Mouse (Mus musculus) myocyte (in vitro differentiated cells): ENCODE results near the gene Usp32. TPM values are rescaled to one million over a fixed set of nuclear protein-coding genes. Genes with fewer than 3 reads are reported as not detected.

ENCODE experiments used
- H3K27me3 ChIP-seq: one replicate; pipeline ENCODE4 v1.6.1; 2011; ENCODE audit not compliant: control insufficient read depth, insufficient read depth, insufficient read length
- H3K36me3 ChIP-seq: one replicate; pipeline ENCODE4 v1.6.1; 2011; ENCODE audit not compliant: control insufficient read depth, insufficient read depth
- H3K4me2 ChIP-seq: one replicate; pipeline ENCODE4 v1.6.1; 2011; ENCODE audit warnings: low read depth, control low read depth
- H3K4me3 ChIP-seq: one replicate; pipeline ENCODE4 v1.5.1; 2011; ENCODE audit warnings: mild to moderate bottlenecking, control low read depth, moderate library complexity
- H3K79me2 ChIP-seq: one replicate; pipeline ENCODE4 v1.6.1; 2011; ENCODE audit not compliant: control insufficient read depth, insufficient read depth
- H3ac ChIP-seq: one replicate; pipeline ENCODE4 v1.6.1; 2011; ENCODE audit not compliant: control insufficient read depth, insufficient read length
- CEBPB ChIP-seq: IDR thresholded peaks from 2 replicates; pipeline ENCODE4 v1.6.1; 2011; ENCODE audit warnings: mild to moderate bottlenecking, moderate library complexity; ENCODE audit not compliant: poor library complexity, insufficient read depth, severe bottlenecking
- E2F4 ChIP-seq: IDR thresholded peaks from one replicate; pipeline ENCODE4 v1.6.1; 2011; ENCODE audit warnings: mild to moderate bottlenecking, control low read depth, moderate library complexity; ENCODE audit not compliant: insufficient read depth
- MAX ChIP-seq: IDR thresholded peaks from one replicate; pipeline ENCODE4 v1.6.1; 2011; ENCODE audit warnings: low read depth, mild to moderate bottlenecking, control low read depth
- MYOD1 ChIP-seq, 3 experiments: IDR thresholded peaks; one replicate each; pipeline ENCODE4 v1.6.1; 2011; ENCODE audit warnings: control low read depth in 2 of 3, low read depth in 2 of 3, mild to moderate bottlenecking in 2 of 3, moderate library complexity in 1 of 3; ENCODE audit not compliant: insufficient read length in 2 of 3, control insufficient read depth in 1 of 3
- MYOG ChIP-seq, 3 experiments: IDR thresholded peaks; one replicate each; pipeline ENCODE4 v1.6.1; 2011; ENCODE audit warnings: control low read depth in 2 of 3, low read depth in 2 of 3, mild to moderate bottlenecking in 2 of 3; ENCODE audit not compliant: insufficient read length in 2 of 3, control insufficient read depth in 1 of 3, insufficient read depth in 1 of 3
- POLR2A ChIP-seq: IDR thresholded peaks from one replicate; pipeline ENCODE4 v1.6.1; 2011; ENCODE audit warnings: low read depth, mild to moderate bottlenecking, control low read depth, moderate library complexity; ENCODE audit not compliant: insufficient read length
- POLR2AphosphoS2 ChIP-seq: IDR thresholded peaks from one replicate; pipeline ENCODE4 v1.6.1; 2011; ENCODE audit warnings: low read depth, control low read depth; ENCODE audit not compliant: insufficient read length
- REST ChIP-seq: IDR thresholded peaks from one replicate; pipeline ENCODE4 v1.6.1; 2011; ENCODE audit warnings: mild to moderate bottlenecking, control low read depth, moderate library complexity; ENCODE audit not compliant: insufficient read depth, insufficient read length
- SRF ChIP-seq: IDR thresholded peaks from one replicate; pipeline ENCODE4 v1.6.1; 2011; ENCODE audit warnings: low read depth; ENCODE audit not compliant: control insufficient read depth, insufficient read length
- TCF12 ChIP-seq: IDR thresholded peaks from one replicate; pipeline ENCODE4 v1.6.1; 2011; ENCODE audit warnings: mild to moderate bottlenecking, control low read depth; ENCODE audit not compliant: poor library complexity, insufficient read depth, severe bottlenecking
- TCF3 ChIP-seq: IDR thresholded peaks from one replicate; pipeline ENCODE4 v1.6.1; 2011; ENCODE audit warnings: low read depth, control low read depth; ENCODE audit not compliant: insufficient read length
- USF1 ChIP-seq: IDR thresholded peaks from one replicate; pipeline ENCODE4 v1.6.1; 2011; ENCODE audit warnings: low read depth, mild to moderate bottlenecking, control low read depth, moderate library complexity
- polyA plus RNA-seq: library from polyadenylated mRNA; unstranded; fragments of >200 nt; fragmentation: generic; extraction: Trizol; gene quantifications from one replicate; pipeline ENCODE4 v1.2.1, GENCODE M21; 2012; ENCODE audit warnings: missing spikeins

The Usp32 gene
- polyA plus RNA-seq, 1 experiment, result 4.5 TPM

- H3ac ChIP-seq, result no peak overlapping the region
- H3K27me3 ChIP-seq, result peaks cover 55% of the 10 kb centered on the region
- H3K79me2 ChIP-seq, result no peaks in the 10 kb centered on the region
- no peak overlapping the region for H3K4me3 ChIP-seq
- H3K4me2 ChIP-seq, result no peak overlapping the region
- no peaks in the 10 kb centered on the region for H3K36me3 ChIP-seq
- no peak for TF ChIP-seq USF1
- no peak for TF ChIP-seq TCF3
- TF ChIP-seq E2F4, result no peak
- no peak for TF ChIP-seq POLR2AphosphoS2
- TF ChIP-seq POLR2A, result no peak
- TF ChIP-seq MYOD1 (IDR thresholded peaks at IDR 0.05; ENCODE audit: control insufficient read depth in 1 of 3, insufficient read length in 2 of 3, low read depth in 2 of 3), result no peak
- no peak for TF ChIP-seq REST
- TF ChIP-seq MYOG (IDR thresholded peaks at IDR 0.05; ENCODE audit: control insufficient read depth in 1 of 3, insufficient read depth in 1 of 3, insufficient read length in 2 of 3, low read depth in 2 of 3), result no peak
- TF ChIP-seq CEBPB, result no peak
- TF ChIP-seq MAX, result no peak
- no peak for TF ChIP-seq TCF12
- no peak for TF ChIP-seq SRF
Observed at GRCm38 (mm10) chr11:84944639-84945435, 195.1 kb downstream of the Usp32 start.

- Histone ChIP-seq H3K27me3 (peaks cover 59% of the 10 kb centered on the region), H3K36me3 (no peaks in the 10 kb centered on the region), H3ac (no peak overlapping the region), H3K4me2 (no peak overlapping the region), H3K79me2 (no peaks in the 10 kb centered on the region), H3K4me3 (no peak overlapping the region)
- TF ChIP-seq REST (peak; percentile 97), E2F4 (no peak), MYOG (IDR thresholded peaks at IDR 0.05; ENCODE audit: control insufficient read depth in 1 of 3, insufficient read depth in 1 of 3, insufficient read length in 2 of 3, low read depth in 2 of 3) (peak in 1 of 3 experiments; percentile 42)
Observed at GRCm38 (mm10) chr11:84943948-84944347, 196.0 kb downstream of the Usp32 start.

- Histone ChIP-seq H3K27me3 (peaks cover 40% of the 10 kb centered on the region), H3K4me3 (no peak overlapping the region), H3ac (no peak overlapping the region), H3K79me2 (no peaks in the 10 kb centered on the region), H3K36me3 (no peaks in the 10 kb centered on the region), H3K4me2 (no peak overlapping the region)
- no peak for TF ChIP-seq TCF12
- TF ChIP-seq SRF, result no peak
- TF ChIP-seq REST, result no peak
- TF ChIP-seq POLR2A, result no peak
- TF ChIP-seq CEBPB, result no peak
- TF ChIP-seq TCF3, result no peak
- no peak for TF ChIP-seq MAX
- TF ChIP-seq MYOG (IDR thresholded peaks at IDR 0.05; ENCODE audit: control insufficient read depth in 1 of 3, insufficient read depth in 1 of 3, insufficient read length in 2 of 3, low read depth in 2 of 3), result no peak
- no peak for TF ChIP-seq POLR2AphosphoS2
- TF ChIP-seq E2F4, result no peak
- TF ChIP-seq USF1, result no peak
- TF ChIP-seq MYOD1 (IDR thresholded peaks at IDR 0.05; ENCODE audit: control insufficient read depth in 1 of 3, insufficient read length in 2 of 3, low read depth in 2 of 3), result no peak
Observed at GRCm38 (mm10) chr11:84940140-84940539, 199.8 kb downstream of the Usp32 start.

- Histone ChIP-seq H3K4me2 (no peak overlapping the region), H3ac (no peak overlapping the region), H3K36me3 (no peaks in the 10 kb centered on the region), H3K27me3 (peaks cover 39% of the 10 kb centered on the region), H3K79me2 (no peaks in the 10 kb centered on the region), H3K4me3 (no peak overlapping the region)
- TF ChIP-seq TCF3 (no peak), E2F4 (no peak), REST (no peak), POLR2A (no peak), MYOG (IDR thresholded peaks at IDR 0.05; ENCODE audit: control insufficient read depth in 1 of 3, insufficient read depth in 1 of 3, insufficient read length in 2 of 3, low read depth in 2 of 3) (no peak), CEBPB (no peak), POLR2AphosphoS2 (no peak), SRF (no peak), MYOD1 (IDR thresholded peaks at IDR 0.05; ENCODE audit: control insufficient read depth in 1 of 3, insufficient read length in 2 of 3, low read depth in 2 of 3) (no peak), MAX (no peak), USF1 (no peak), TCF12 (no peak)
Observed at GRCm38 (mm10) chr11:84939508-84940053, 200.4 kb downstream of the Usp32 start.

Other genes with a start within 250 kb of the Usp32 start
- 18.5 TPM for gene Znhit3, start 223.8 kb downstream of the Usp32 start, polyA plus RNA-seq
- gene Car4, start 182.4 kb downstream of the Usp32 start, polyA plus RNA-seq, result not detected
- gene 1700125H20Rik, start 30.2 kb upstream of the Usp32 start, polyA plus RNA-seq, result not detected
- 8.5 TPM for gene Appbp2, start 95.0 kb upstream of the Usp32 start, polyA plus RNA-seq
- gene Ppm1d, start 171.1 kb upstream of the Usp32 start, polyA plus RNA-seq, result 6.1 TPM
- gene Bcas3, start 213.0 kb upstream of the Usp32 start, polyA plus RNA-seq, result 30.1 TPM